Mouse (Mus musculus): ENCODE results near the gene H2al1g. TPM values are rescaled to one million over a fixed set of nuclear protein-coding genes. Genes with fewer than 3 reads are reported as not detected.

The H2al1g gene
- not detected in 2 replicates for polyA plus RNA-seq (2012; rRNA removed)

GRCm38 (mm10) chrX:11317956-11318355 is at the start of gene H2al1g:
Gene H2al1g (plus strand): TSS chrX:11318256.

GRCm38 (mm10) chrX:11298957-11299356 is 19.1 kb upstream of the H2al1g start, which contains the start of gene H2al1a:
Gene H2al1a (plus strand): TSS chrX:11299257.

GRCm38 (mm10) chrX:11302132-11302531 is 15.9 kb upstream of the H2al1g start, which contains the start of gene H2al1b:
Gene H2al1b (plus strand): TSS chrX:11302432.

GRCm38 (mm10) chrX:11305355-11305754 is 12.7 kb upstream of the H2al1g start, which contains the start of gene H2al1c:
Gene H2al1c (plus strand): TSS chrX:11305655.

GRCm38 (mm10) chrX:11308524-11308923 is 9.5 kb upstream of the H2al1g start, which contains the start of gene H2al1d:
Gene H2al1d (plus strand): TSS chrX:11308824.

GRCm38 (mm10) chrX:11311634-11312033 is 6.4 kb upstream of the H2al1g start, which contains the start of gene H2al1e:
Gene H2al1e (plus strand): TSS chrX:11311934.

GRCm38 (mm10) chrX:11314858-11315257 is 3.2 kb upstream of the H2al1g start, which contains the start of gene H2al1f:
Gene H2al1f (plus strand): TSS chrX:11315158.

GRCm38 (mm10) chrX:11321192-11321591 is 3.1 kb downstream of the H2al1g start, which contains the start of gene H2al1h:
Gene H2al1h (plus strand): TSS chrX:11321492.

GRCm38 (mm10) chrX:11324359-11324758 is 6.3 kb downstream of the H2al1g start, which contains the start of gene H2al1i:
Gene H2al1i (plus strand): TSS chrX:11324659.

GRCm38 (mm10) chrX:11327522-11327921 is 9.5 kb downstream of the H2al1g start, which contains the start of gene H2al1j:
Gene H2al1j (plus strand): TSS chrX:11327822.

Other genes with a start within 250 kb of the H2al1g start
- gene H2al1a, start 19.0 kb upstream of the H2al1g start, polyA plus RNA-seq (2012; rRNA removed), result not detected in 2 replicates
- not detected in 2 replicates for gene H2al1b, start 15.8 kb upstream of the H2al1g start, polyA plus RNA-seq (2012; rRNA removed)
- not detected in 2 replicates for gene H2al1c, start 12.6 kb upstream of the H2al1g start, polyA plus RNA-seq (2012; rRNA removed)
- gene H2al1d, start 9.4 kb upstream of the H2al1g start, polyA plus RNA-seq (2012; rRNA removed), result not detected in 2 replicates
- gene H2al1e, start 6.3 kb upstream of the H2al1g start, polyA plus RNA-seq (2012; rRNA removed), result not detected in 2 replicates
- not detected in 2 replicates for gene H2al1f, start 3.1 kb upstream of the H2al1g start, polyA plus RNA-seq (2012; rRNA removed)
- gene H2al1h, start 3.2 kb downstream of the H2al1g start, polyA plus RNA-seq (2012; rRNA removed), result not detected in 2 replicates
- not detected in 2 replicates for gene H2al1i, start 6.4 kb downstream of the H2al1g start, polyA plus RNA-seq (2012; rRNA removed)
- not detected in 2 replicates for gene H2al1j, start 9.6 kb downstream of the H2al1g start, polyA plus RNA-seq (2012; rRNA removed)

Measured in liver, embryonic 18 days (tissue).